Mouse (Mus musculus) MEL (cell line): ENCODE results near the gene Clec4e. TPM values are rescaled to one million over a fixed set of nuclear protein-coding genes. Genes with fewer than 3 reads are reported as not detected.

Experiments
- DNase-seq: peaks from one replicate; pipeline ENCODE4 v3.0.0; 2011; ENCODE audit warnings: low read depth, low spot score
- H3K27ac ChIP-seq: 2 replicates; pipeline ENCODE4 v1.5.1; 2012; ENCODE audit warnings: low read depth, mild to moderate bottlenecking, control low read depth, low read length, moderate library complexity; ENCODE audit not compliant: control insufficient read depth
- H3K27me3 ChIP-seq, 2 experiments: fragments of 150-350 bp in 1 of 2; sonication (generic) in 1 of 2; 2 replicates each; pipeline ENCODE4 v1.6.1; 2012; ENCODE audit warnings: low read length in 2 of 2, mild to moderate bottlenecking in 2 of 2, improper control_type of control experiment in 1 of 2, moderate library complexity in 1 of 2; ENCODE audit not compliant: insufficient read depth in 2 of 2, control insufficient read depth in 1 of 2
- H3K36me3 ChIP-seq, 2 experiments: 2 replicates each; pipeline ENCODE4 v1.6.1; 2012 to 2014; ENCODE audit warnings: low read length in 2 of 2, improper control_type of control experiment in 1 of 2, inconsistent platforms in 1 of 2, mild to moderate bottlenecking in 1 of 2; ENCODE audit not compliant: insufficient read depth in 2 of 2, control insufficient read depth in 1 of 2
- H3K4me1 ChIP-seq, 2 experiments: fragments of 150-350 bp in 1 of 2; sonication (generic) in 1 of 2; 2 replicates each; pipeline ENCODE4 v1.6.1; 2012; ENCODE audit warnings: low read length in 2 of 2, improper control_type of control experiment in 1 of 2, mild to moderate bottlenecking in 1 of 2; ENCODE audit not compliant: insufficient read depth in 2 of 2, control insufficient read depth in 1 of 2
- H3K4me3 ChIP-seq, 2 experiments: fragments of 150-350 bp in 1 of 2; sonication (generic) in 1 of 2; 2 replicates each; pipeline ENCODE4 v1.5.1; 2012; ENCODE audit warnings: low read depth in 2 of 2, low read length in 2 of 2, mild to moderate bottlenecking in 2 of 2, moderate library complexity in 2 of 2, control low read depth in 1 of 2, improper control_type of control experiment in 1 of 2; ENCODE audit not compliant: control insufficient read depth in 1 of 2, insufficient read depth in 1 of 2
- H3K79me2 ChIP-seq: 2 replicates; pipeline ENCODE4 v1.6.1; 2012; ENCODE audit warnings: mild to moderate bottlenecking, low read length, moderate library complexity; ENCODE audit not compliant: control insufficient read depth, poor library complexity, insufficient read depth
- H3K9ac ChIP-seq: 2 replicates; pipeline ENCODE4 v1.6.1; 2012; ENCODE audit warnings: low read depth, mild to moderate bottlenecking, control low read depth, low read length, moderate library complexity; ENCODE audit not compliant: control insufficient read depth, poor library complexity, severe bottlenecking
- H3K9me3 ChIP-seq: fragments of 150-350 bp; sonication (generic); replicated peaks from 2 replicates; pipeline ENCODE4 v1.6.1; 2012; ENCODE audit warnings: mild to moderate bottlenecking, low read length, improper control_type of control experiment, moderate library complexity; ENCODE audit not compliant: insufficient read depth
- CHD1 ChIP-seq: IDR thresholded peaks from 2 replicates; pipeline ENCODE4 v1.6.1; 2012; ENCODE audit warnings: low read depth, mild to moderate bottlenecking, inconsistent platforms, low read length, improper control_type of control experiment
- CTCF ChIP-seq, 3 experiments: IDR thresholded peaks in 2 of 3; conservative IDR thresholded peaks in 1 of 3; 2 replicates each; pipeline ENCODE4 v1.5.1; 2011 to 2012; ENCODE audit warnings: low read length in 3 of 3, low read depth in 2 of 3, mild to moderate bottlenecking in 2 of 3, improper control_type of control experiment in 1 of 3, inconsistent platforms in 1 of 3, mixed read lengths in 1 of 3, moderate library complexity in 1 of 3; ENCODE audit not compliant: control insufficient read depth in 1 of 3, insufficient read depth in 1 of 3, poor library complexity in 1 of 3, severe bottlenecking in 1 of 3
- ELF1 ChIP-seq: IDR thresholded peaks from 2 replicates; pipeline ENCODE4 v1.6.1; 2014; ENCODE audit warnings: low read depth, mild to moderate bottlenecking, inconsistent platforms, low read length, improper control_type of control experiment, moderate library complexity
- ETS1 ChIP-seq: IDR thresholded peaks from 2 replicates; pipeline ENCODE4 v1.6.1; 2012; ENCODE audit warnings: low read depth, mild to moderate bottlenecking, inconsistent platforms, low read length, improper control_type of control experiment, moderate library complexity
- GABPA ChIP-seq: IDR thresholded peaks from 2 replicates; pipeline ENCODE4 v1.6.1; 2012; ENCODE audit warnings: low read depth, mild to moderate bottlenecking, inconsistent platforms, low read length, improper control_type of control experiment, moderate library complexity
- GATA1 ChIP-seq: IDR thresholded peaks from 2 replicates; pipeline ENCODE4 v1.6.1; 2011; ENCODE audit warnings: low read depth, low read length, improper control_type of control experiment
- HCFC1 ChIP-seq: IDR thresholded peaks from 2 replicates; pipeline ENCODE4 v1.6.1; 2012; ENCODE audit warnings: low read depth, mild to moderate bottlenecking, inconsistent platforms, low read length, improper control_type of control experiment, moderate library complexity
- JUND ChIP-seq: IDR thresholded peaks from 2 replicates; pipeline ENCODE4 v1.6.1; 2011; ENCODE audit warnings: low read depth, mild to moderate bottlenecking, improper control_type of control experiment, low read length
- KAT2A ChIP-seq: conservative IDR thresholded peaks from 2 replicates; pipeline ENCODE4 v1.6.1; 2012; ENCODE audit warnings: low read depth, low read length, improper control_type of control experiment, inconsistent platforms
- MAFK ChIP-seq: IDR thresholded peaks from 2 replicates; pipeline ENCODE4 v1.6.1; 2011; ENCODE audit warnings: low read depth, mild to moderate bottlenecking, low read length, improper control_type of control experiment, borderline replicate concordance
- MAX ChIP-seq: IDR thresholded peaks from 2 replicates; pipeline ENCODE4 v1.6.1; 2011; ENCODE audit warnings: low read length, improper control_type of control experiment
- MAZ ChIP-seq: IDR thresholded peaks from 2 replicates; pipeline ENCODE4 v1.6.1; 2012; ENCODE audit warnings: low read depth, mild to moderate bottlenecking, inconsistent platforms, low read length, improper control_type of control experiment
- MXI1 ChIP-seq: IDR thresholded peaks from 2 replicates; pipeline ENCODE4 v1.6.1; 2011; ENCODE audit warnings: mild to moderate bottlenecking, low read depth, low read length, improper control_type of control experiment
- MYB ChIP-seq: IDR thresholded peaks from 2 replicates; pipeline ENCODE4 v1.6.1; 2011; ENCODE audit warnings: mild to moderate bottlenecking, low read depth, low read length, improper control_type of control experiment
- MYC ChIP-seq: IDR thresholded peaks from 2 replicates; pipeline ENCODE4 v1.6.1; 2011; ENCODE audit warnings: low read depth, mild to moderate bottlenecking, low read length, improper control_type of control experiment, moderate library complexity
- NELFE ChIP-seq: IDR thresholded peaks from 2 replicates; pipeline ENCODE4 v1.6.1; 2011; ENCODE audit warnings: low read depth, low read length, improper control_type of control experiment
- NRF1 ChIP-seq: IDR thresholded peaks from 2 replicates; pipeline ENCODE4 v1.6.1; 2014; ENCODE audit warnings: low read depth, mild to moderate bottlenecking, inconsistent platforms, low read length, improper control_type of control experiment, moderate library complexity; ENCODE audit not compliant: poor library complexity, insufficient read depth, severe bottlenecking
- POLR2A ChIP-seq, 2 experiments: IDR thresholded peaks; 2 replicates each; pipeline ENCODE4 v1.6.1; 2011 to 2012; ENCODE audit warnings: low read length in 2 of 2, mild to moderate bottlenecking in 2 of 2, control low read depth in 1 of 2, improper control_type of control experiment in 1 of 2, low read depth in 1 of 2, moderate library complexity in 1 of 2; ENCODE audit not compliant: control insufficient read depth in 1 of 2, insufficient read depth in 1 of 2, poor library complexity in 1 of 2
- POLR2AphosphoS2 ChIP-seq: IDR thresholded peaks from 2 replicates; pipeline ENCODE4 v1.6.1; 2011; ENCODE audit warnings: low read length, improper control_type of control experiment
- POLR2AphosphoS5 ChIP-seq: IDR thresholded peaks from 2 replicates; pipeline ENCODE4 v1.6.1; 2012; ENCODE audit warnings: low read depth, borderline replicate concordance, mild to moderate bottlenecking, inconsistent platforms, low read length, moderate library complexity, mixed read lengths
- RAD21 ChIP-seq: IDR thresholded peaks from 2 replicates; pipeline ENCODE4 v1.6.1; 2011; ENCODE audit warnings: mild to moderate bottlenecking, low read depth, low read length, improper control_type of control experiment
- RCOR1 ChIP-seq: IDR thresholded peaks from 2 replicates; pipeline ENCODE4 v1.6.1; 2012; ENCODE audit warnings: low read depth, mild to moderate bottlenecking, inconsistent platforms, low read length, improper control_type of control experiment
- SMC3 ChIP-seq: IDR thresholded peaks from 2 replicates; pipeline ENCODE4 v1.6.1; 2011; ENCODE audit warnings: low read depth, low read length, improper control_type of control experiment
- TCF12 ChIP-seq: IDR thresholded peaks from 2 replicates; pipeline ENCODE4 v1.6.1; 2014; ENCODE audit warnings: low read depth, mild to moderate bottlenecking, inconsistent platforms, low read length, improper control_type of control experiment, moderate library complexity
- UBTF ChIP-seq: IDR thresholded peaks from 2 replicates; pipeline ENCODE4 v1.6.1; 2012; ENCODE audit warnings: low read depth, mild to moderate bottlenecking, inconsistent platforms, low read length, improper control_type of control experiment, moderate library complexity, borderline replicate concordance; ENCODE audit not compliant: insufficient read depth
- USF1 ChIP-seq: IDR thresholded peaks from 2 replicates; pipeline ENCODE4 v1.6.1; 2014; ENCODE audit warnings: low read depth, mild to moderate bottlenecking, inconsistent platforms, low read length, improper control_type of control experiment, moderate library complexity
- USF2 ChIP-seq, 2 experiments: IDR thresholded peaks; 2 replicates each; pipeline ENCODE4 v1.6.1; 2011 to 2012; ENCODE audit warnings: improper control_type of control experiment in 2 of 2, low read length in 2 of 2, borderline replicate concordance in 1 of 2, inconsistent platforms in 1 of 2, low read depth in 1 of 2, mild to moderate bottlenecking in 1 of 2; ENCODE audit not compliant: insufficient read depth in 1 of 2
- ZC3H11A ChIP-seq: IDR thresholded peaks from 2 replicates; pipeline ENCODE4 v1.6.1; 2012; ENCODE audit warnings: low read depth, mild to moderate bottlenecking, inconsistent platforms, low read length, improper control_type of control experiment
- ZKSCAN1 ChIP-seq: IDR thresholded peaks from 2 replicates; pipeline ENCODE4 v1.6.1; 2012; ENCODE audit warnings: low read depth, mild to moderate bottlenecking, inconsistent platforms, low read length, improper control_type of control experiment, moderate library complexity
- ZMIZ1 ChIP-seq: IDR thresholded peaks from 2 replicates; pipeline ENCODE4 v1.6.1; 2012; ENCODE audit warnings: low read depth, mild to moderate bottlenecking, inconsistent platforms, low read length, improper control_type of control experiment, moderate library complexity
- ZNF384 ChIP-seq: IDR thresholded peaks from 2 replicates; pipeline ENCODE4 v1.6.1; 2012; ENCODE audit warnings: low read depth, mild to moderate bottlenecking, inconsistent platforms, low read length, improper control_type of control experiment
- polyA plus RNA-seq, 2 experiments: library from polyadenylated mRNA; stranded (reverse) in 1 of 2; unstranded in 1 of 2; fragments of >175 nt in 1 of 2; fragments of >200 nt in 1 of 2; gene quantifications; 2 replicates each; pipeline versions ENCODE4 v1.2.1 to v1.2.4; 2012; ENCODE audit warnings: low replicate concordance in 2 of 2, low read depth in 1 of 2; ENCODE audit not compliant: insufficient read length in 2 of 2, insufficient read depth in 1 of 2, missing spikeins in 1 of 2
- total RNA-seq: library from RNA; depleted of rRNA; stranded (reverse); fragments of 300-350 nt; gene quantifications from 2 replicates; pipeline ENCODE4 v1.2.3, GENCODE M21; 2012

Clec4e gene
- total and polyA plus RNA-seq, 3 experiments, result 0.23 to 0.40 TPM; not detected in 1

DNA sequence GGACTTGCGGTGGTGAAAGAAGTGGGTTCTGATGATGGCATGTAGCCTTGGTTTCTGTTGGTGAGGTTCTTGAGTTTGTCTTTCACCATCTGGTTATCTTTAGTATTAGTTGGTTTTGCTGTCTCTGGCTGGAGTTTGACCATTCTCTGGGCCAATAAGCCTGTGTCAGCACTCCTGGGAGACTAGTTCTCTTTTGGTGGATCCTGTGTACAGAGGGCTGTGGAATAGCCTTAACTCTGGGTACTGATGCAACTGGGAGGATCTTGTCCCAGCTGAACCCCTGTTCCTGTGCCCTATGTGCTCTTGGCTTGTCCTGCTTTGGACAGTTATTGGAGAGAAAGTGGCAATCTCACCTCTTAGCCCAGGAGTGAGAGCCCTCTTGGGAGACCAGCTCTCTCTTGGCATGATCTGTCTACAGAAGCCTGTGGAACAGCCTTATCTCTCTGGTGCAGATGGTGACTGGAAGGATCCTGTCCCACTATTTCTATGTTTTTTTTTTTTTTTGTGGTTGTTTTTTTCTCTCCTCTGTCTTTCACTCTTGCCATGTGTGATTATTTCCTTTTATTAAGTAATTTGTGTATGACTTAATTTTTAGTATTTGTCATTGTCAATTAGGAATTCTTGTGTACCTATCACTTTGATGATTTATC lies 3.2 kb upstream of the Clec4e start (continued):
- TF ChIP-seq MYB, result peak; percentile 65
- peak; percentile 98 for TF ChIP-seq GATA1
- TF ChIP-seq ZC3H11A, result no peak
- no peak for TF ChIP-seq POLR2AphosphoS2
- no peak for TF ChIP-seq POLR2AphosphoS5
- TF ChIP-seq KAT2A, result no peak
- no peak for TF ChIP-seq GABPA
- peak; percentile 92 for TF ChIP-seq MYC
- TF ChIP-seq MAX, result no peak; the same call in 1 of the 2 replicates
- TF ChIP-seq ZKSCAN1, result peak; percentile 72; the same call in 1 of the 2 replicates
- TF ChIP-seq USF1, result no peak; the same call in 1 of the 2 replicates
- TF ChIP-seq NELFE, result no peak
- no peak for TF ChIP-seq HCFC1
- peak; percentile 98 for TF ChIP-seq TCF12
- TF ChIP-seq USF2 (IDR thresholded peaks at IDR 0.05; ENCODE audit: borderline replicate concordance in 1 of 2, insufficient read depth in 1 of 2, low read depth in 1 of 2, low read length in 2 of 2), result no peak
- TF ChIP-seq NRF1, result no peak

DNA sequence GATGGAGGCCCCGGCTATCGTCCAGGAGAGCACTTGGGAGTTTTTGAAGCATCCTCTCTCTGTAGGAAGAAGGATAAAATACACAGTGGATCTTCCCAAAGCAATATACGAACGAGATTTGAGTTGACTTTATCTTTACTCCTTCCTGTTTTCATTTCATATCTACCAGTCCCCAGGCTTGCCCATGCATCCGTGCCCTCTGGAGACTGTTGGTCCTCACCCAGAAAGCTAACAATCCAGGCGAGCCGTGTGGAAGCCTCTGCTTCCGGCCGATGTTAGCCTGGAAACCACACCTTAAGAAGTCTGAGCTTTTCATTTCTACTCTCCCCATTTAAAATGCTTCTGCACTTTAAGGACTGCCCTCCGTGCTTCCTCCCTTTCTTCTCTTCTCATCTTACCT lies 739 bp downstream of the Clec4e start:
- H3K27me3 ChIP-seq, result no peaks in the 10 kb centered on the region
- no peaks in the 10 kb centered on the region for H3K9me3 ChIP-seq
- H3K27ac ChIP-seq, result peak overlapping the region; percentile 30; the same call in 1 of the 2 replicates
- H3K4me3 ChIP-seq, result peak overlapping the region; percentile 16 to 28
- peak overlapping the region; percentile 11; the same call in 1 of the 2 replicates for H3K9ac ChIP-seq
- peaks cover 16 to 17% of the 10 kb centered on the region in 2 experiments for H3K4me1 ChIP-seq
- H3K79me2 ChIP-seq, result no peaks in the 10 kb centered on the region
- peak; percentile 81 for DNase-seq
- peaks cover 0 to 22% of the 10 kb centered on the region in 2 experiments; a peak in 2 of 4 replicates for H3K36me3 ChIP-seq
- peak; percentile 78 for TF ChIP-seq ETS1
- 0 out of 2 replicates have a peak, but pooled peaks have one; percentile 24 for TF ChIP-seq MYC
- TF ChIP-seq NRF1, result no peak
- TF ChIP-seq USF2 (IDR thresholded peaks at IDR 0.05; ENCODE audit: borderline replicate concordance in 1 of 2, insufficient read depth in 1 of 2, low read depth in 1 of 2, low read length in 2 of 2), result no peak
- TF ChIP-seq ZNF384, result 0 out of 2 replicates have a peak, but pooled peaks have one; percentile 43
- TF ChIP-seq KAT2A, result no peak
- no peak for TF ChIP-seq RAD21
- TF ChIP-seq ZKSCAN1, result no peak
- peak; percentile 96 for TF ChIP-seq RCOR1
- no peak for TF ChIP-seq MAX
- TF ChIP-seq HCFC1, result no peak
- TF ChIP-seq CHD1, result no peak
- no peak for TF ChIP-seq SMC3
- TF ChIP-seq JUND, result no peak
- TF ChIP-seq USF1, result no peak
- TF ChIP-seq ELF1, result no peak
- peak; percentile 83 for TF ChIP-seq GATA1
- TF ChIP-seq MAZ, result no peak
- TF ChIP-seq POLR2A (IDR thresholded peaks at IDR 0.05; ENCODE audit: control insufficient read depth in 1 of 2, insufficient read depth in 1 of 2, low read depth in 1 of 2, low read length in 2 of 2, poor library complexity in 1 of 2), result no peak
- peak; percentile 93 for TF ChIP-seq TCF12
- TF ChIP-seq ZMIZ1, result no peak
- TF ChIP-seq MXI1, result peak; percentile 31; the same call in 1 of the 2 replicates
- TF ChIP-seq MYB, result 0 out of 2 replicates have a peak, but pooled peaks have one; percentile 57
- TF ChIP-seq UBTF, result no peak
- no peak for TF ChIP-seq POLR2AphosphoS2
- TF ChIP-seq MAFK, result no peak
- no peak for TF ChIP-seq POLR2AphosphoS5
- TF ChIP-seq CTCF (IDR thresholded peaks at IDR 0.05 in 2 of 3, conservative IDR thresholded peaks at IDR 0.05 in 1 of 3; ENCODE audit: control insufficient read depth in 1 of 3, insufficient read depth in 1 of 3, low read depth in 2 of 3, low read length in 3 of 3, poor library complexity in 1 of 3, severe bottlenecking in 1 of 3), result no peak
